Mouse (Mus musculus) spleen, adult 2 months (tissue): ENCODE data around the gene Zc3h12c.

Source experiments
- CTCF ChIP-seq: fragments of 200-500 bp; IDR thresholded peaks from 2 replicates; pipeline ENCODE4 v1.5.1; 2011; ENCODE audit warnings: mild to moderate bottlenecking, inconsistent platforms; ENCODE audit not compliant: insufficient read depth, insufficient read length, insufficient replicate concordance; ENCODE audit errors: extremely low read depth
- POLR2A ChIP-seq: fragments of 200-500 bp; IDR thresholded peaks from 2 replicates; pipeline ENCODE4 v1.6.1; 2011; ENCODE audit warnings: low read depth, low read length, inconsistent platforms

GRCm38 (mm10) chr9:52092311-52092710 lies 76.1 kb downstream of the Zc3h12c start:
- TF ChIP-seq CTCF = no peak
- no peak for TF ChIP-seq POLR2A
